Mouse (Mus musculus) embryonic facial prominence, embryonic 12.5 days (tissue): ENCODE measurements around the gene Pip5k1a. TPM values are rescaled to one million over a fixed set of nuclear protein-coding genes. Genes with fewer than 3 reads are reported as not detected.
A peak's percentile ranks its signal among the peaks of the same experiment; 100 is the strongest.
"Not testable (repeated sequence)": the region's sequence is repeated elsewhere in the genome, so short reads cannot be mapped to it uniquely, and the experiment has no call there.

Experiments used
- ATAC-seq: fragments of 200-750 bp; cut with Nextera tagmentation; 2 replicates; pipeline ENCODE4 v1.8.0; 2017; ENCODE audit not compliant: insufficient number of reproducible peaks, insufficient read depth, low FRiP score, low TSS enrichment
- H3K27ac ChIP-seq: fragments of 300-500 bp; sonication (generic); 2 replicates; pipeline ENCODE4 v1.5.1; 2016; ENCODE audit warnings: mild to moderate bottlenecking
- H3K27me3 ChIP-seq: fragments of 300-500 bp; sonication (generic); 2 replicates; pipeline ENCODE4 v1.6.1; 2016; ENCODE audit warnings: mild to moderate bottlenecking, moderate library complexity
- H3K36me3 ChIP-seq: fragments of 300-500 bp; sonication (generic); 2 replicates; pipeline ENCODE4 v1.6.1; 2016; ENCODE audit warnings: mild to moderate bottlenecking
- H3K4me1 ChIP-seq: fragments of 300-500 bp; sonication (generic); 2 replicates; pipeline ENCODE4 v1.6.1; 2016
- H3K4me2 ChIP-seq: fragments of 300-500 bp; sonication (generic); replicated peaks from 2 replicates; pipeline ENCODE4 v1.6.1; 2016; ENCODE audit warnings: mild to moderate bottlenecking, moderate library complexity
- H3K4me3 ChIP-seq: fragments of 300-500 bp; sonication (generic); 2 replicates; pipeline ENCODE4 v1.5.1; 2016; ENCODE audit warnings: mild to moderate bottlenecking
- H3K9ac ChIP-seq: fragments of 300-500 bp; sonication (generic); 2 replicates; pipeline ENCODE4 v1.6.1; 2016; ENCODE audit warnings: mild to moderate bottlenecking, moderate library complexity
- H3K9me3 ChIP-seq: fragments of 300-500 bp; sonication (generic); 2 replicates; pipeline ENCODE4 v1.6.1; 2016; ENCODE audit warnings: mild to moderate bottlenecking, moderate library complexity
- whole genome bisulfite sequencing: fragments of 180-500 bp; shearing (Covaris S2); methylation state at CpG from one replicate; pipeline ENCODE4 v1.1.7; 2016; 5-methylcytosine and 5-hydroxymethylcytosine counted together
- polyA plus RNA-seq: library from polyadenylated mRNA; unstranded; fragments of >200 nt; fragmentation: Nextera tagmentation; extraction: Ambion mirVana; gene quantifications from 2 replicates; pipeline ENCODE4 v1.2.1, GENCODE M21; 2016

The Pip5k1a gene
- polyA plus RNA-seq, 1 experiment from 2014 or later: 24.9 TPM

DNA sequence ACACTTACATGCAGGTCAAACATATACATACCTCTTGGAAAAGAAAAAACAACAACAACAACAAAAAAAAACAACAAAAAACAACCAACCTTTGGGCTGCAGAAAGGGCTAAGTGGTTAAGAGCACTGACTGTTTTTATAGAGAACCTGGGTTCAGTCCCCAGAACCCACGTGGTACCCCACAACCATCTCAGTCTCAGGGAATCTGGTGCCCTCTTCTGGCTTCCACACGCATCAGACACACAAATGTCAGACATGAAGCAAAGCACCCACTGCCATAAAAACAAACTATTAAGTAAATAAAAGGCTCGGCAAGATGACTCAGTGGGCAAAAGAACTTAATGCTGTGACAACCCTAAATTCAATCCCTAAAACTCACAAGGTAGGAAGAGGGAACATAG is 76.8 kb downstream of the Pip5k1a start:
- ATAC-seq: no peak
- no peaks in the 10 kb centered on the region for H3K27me3 ChIP-seq

DNA sequence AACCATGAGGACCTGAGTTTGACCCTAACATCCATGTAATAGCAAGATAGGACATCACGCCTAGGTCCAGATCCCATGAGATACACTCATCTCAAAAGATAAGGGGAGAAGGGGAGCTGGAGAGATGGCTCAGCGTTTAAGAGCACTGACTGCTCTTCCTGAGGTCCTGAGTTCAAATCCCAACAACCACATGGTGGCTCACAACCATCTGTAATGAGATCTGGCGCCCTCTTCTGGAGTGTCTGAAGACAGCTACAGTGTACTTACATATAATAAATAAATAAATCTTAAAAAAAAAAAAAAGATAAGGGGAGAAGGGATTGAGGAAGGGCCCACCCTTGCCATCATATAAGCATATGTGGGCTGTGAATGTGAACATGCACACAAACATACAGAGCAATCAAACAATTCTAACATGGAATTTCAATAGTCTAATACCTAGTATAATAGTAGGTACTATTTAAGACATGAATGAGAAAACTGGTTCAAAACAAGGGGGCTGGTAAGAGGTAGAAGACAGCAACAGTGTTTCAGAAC is 77.4 kb downstream of the Pip5k1a start:
- not testable (repeated sequence) for ATAC-seq, H3K27me3 ChIP-seq, H3K4me2 ChIP-seq, H3K4me3 ChIP-seq, H3K9me3 ChIP-seq, H3K27ac ChIP-seq, H3K4me1 ChIP-seq, H3K9ac ChIP-seq
- peaks cover 46% of the 10 kb centered on the region for H3K36me3 ChIP-seq
- 76% methylated on average over 3 of the region's 3 CpGs for WGBS

More for the DNA sequence above, 76.8 kb downstream of the Pip5k1a start:
- 73% methylated on average over 3 of the region's 3 CpGs for WGBS
- H3K9me3 ChIP-seq: no peaks in the 10 kb centered on the region
- H3K4me1 ChIP-seq: no peaks in the 10 kb centered on the region
- no peak overlapping the region for H3K9ac ChIP-seq
- H3K27ac ChIP-seq: no peak overlapping the region
- no peak overlapping the region for H3K4me2 ChIP-seq
- no peak overlapping the region for H3K4me3 ChIP-seq
- peaks cover 52% of the 10 kb centered on the region for H3K36me3 ChIP-seq

DNA sequence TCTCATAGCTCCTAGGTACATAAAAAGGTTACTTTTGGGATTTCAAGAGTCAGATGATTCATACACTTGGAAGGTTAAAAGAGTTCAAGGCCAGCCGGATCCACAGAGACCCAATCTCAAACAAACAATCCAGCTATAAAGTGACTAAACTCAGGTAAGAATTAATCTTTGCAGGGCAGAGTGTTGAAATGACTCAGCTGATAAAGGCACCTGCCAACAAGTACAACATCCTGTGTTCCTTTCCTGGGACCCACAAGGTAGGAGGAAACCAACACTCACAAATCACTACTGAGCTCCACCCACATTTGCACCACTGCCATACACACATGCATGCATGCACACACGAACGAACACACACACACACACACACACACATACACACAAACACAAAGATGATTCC is 78.1 kb downstream of the Pip5k1a start:
- no peak overlapping the region for H3K4me2 ChIP-seq
- 90% methylated on average over 3 of the region's 3 CpGs for WGBS
- H3K27ac ChIP-seq: no peak overlapping the region
- H3K4me1 ChIP-seq: no peaks in the 10 kb centered on the region
- peaks cover 39% of the 10 kb centered on the region for H3K36me3 ChIP-seq
- no peak; the same call in 1 of the 2 replicates for ATAC-seq
- H3K4me3 ChIP-seq: no peak overlapping the region
- H3K27me3 ChIP-seq: no peaks in the 10 kb centered on the region
- no peaks in the 10 kb centered on the region for H3K9me3 ChIP-seq
- no peak overlapping the region for H3K9ac ChIP-seq

DNA sequence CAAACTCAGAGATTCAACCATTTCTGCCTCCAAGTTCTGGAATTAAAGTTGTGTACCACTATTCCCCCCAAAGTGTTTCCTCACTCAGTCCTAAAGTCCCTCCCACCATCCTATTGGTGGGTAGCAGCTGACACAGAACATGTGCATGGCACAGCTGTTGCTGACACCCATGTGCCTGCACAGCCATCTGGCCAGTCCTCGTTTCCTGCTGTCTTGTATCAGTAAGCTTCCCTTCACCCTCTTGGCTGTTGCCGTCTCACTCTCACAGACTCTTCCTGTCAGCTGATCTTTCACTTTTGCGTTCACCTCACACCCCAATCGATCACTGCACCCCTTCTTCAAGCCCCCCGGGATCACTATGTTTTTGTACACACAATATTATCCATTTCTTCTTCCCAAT is 79.0 kb downstream of the Pip5k1a start:
- WGBS: 71% methylated on average over 5 of the region's 5 CpGs
- peaks cover 30% of the 10 kb centered on the region for H3K36me3 ChIP-seq
- H3K27ac ChIP-seq: no peak overlapping the region
- H3K9me3 ChIP-seq: no peaks in the 10 kb centered on the region
- ATAC-seq: no peak
- no peaks in the 10 kb centered on the region for H3K27me3 ChIP-seq
- H3K4me3 ChIP-seq: no peak overlapping the region
- H3K9ac ChIP-seq: no peak overlapping the region
- no peaks in the 10 kb centered on the region for H3K4me1 ChIP-seq
- no peak overlapping the region for H3K4me2 ChIP-seq

DNA sequence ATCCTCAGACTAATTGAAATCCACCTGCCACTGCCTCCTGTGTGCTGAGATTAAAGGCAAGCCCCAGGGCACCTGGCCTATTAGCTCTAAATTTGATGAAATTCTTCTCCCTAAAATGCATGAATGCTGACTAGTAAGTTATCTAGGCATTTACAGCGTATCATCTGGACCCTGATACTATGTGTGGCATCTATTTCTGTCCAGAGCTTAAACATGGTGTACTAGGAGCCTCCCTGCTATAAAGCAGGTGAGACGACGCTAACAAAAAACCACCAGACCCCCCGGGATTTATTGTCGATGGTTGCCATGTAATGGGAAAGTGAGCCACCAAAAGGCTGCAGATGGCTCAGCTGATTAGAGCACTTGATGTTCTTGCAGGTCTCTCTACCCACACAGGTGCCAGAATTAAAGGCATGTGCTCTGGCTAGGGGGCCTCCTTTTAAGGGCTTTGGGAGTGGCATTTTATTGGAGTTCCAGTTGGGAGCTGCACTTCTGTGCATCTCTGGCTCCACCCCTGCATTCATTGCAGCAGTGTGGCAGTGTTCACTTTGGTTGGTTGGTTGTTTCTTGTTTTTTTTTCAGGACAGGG is 79.6 kb downstream of the Pip5k1a start:
- H3K4me3 ChIP-seq: no peak overlapping the region
- H3K4me1 ChIP-seq: no peaks in the 10 kb centered on the region
- H3K9me3 ChIP-seq: no peaks in the 10 kb centered on the region
- 60% methylated on average over 5 of the region's 5 CpGs for WGBS
- H3K27ac ChIP-seq: no peak overlapping the region
- H3K36me3 ChIP-seq: peaks cover 25% of the 10 kb centered on the region
- no peak overlapping the region for H3K9ac ChIP-seq
- ATAC-seq: no peak
- H3K4me2 ChIP-seq: no peak overlapping the region
- no peaks in the 10 kb centered on the region for H3K27me3 ChIP-seq

DNA sequence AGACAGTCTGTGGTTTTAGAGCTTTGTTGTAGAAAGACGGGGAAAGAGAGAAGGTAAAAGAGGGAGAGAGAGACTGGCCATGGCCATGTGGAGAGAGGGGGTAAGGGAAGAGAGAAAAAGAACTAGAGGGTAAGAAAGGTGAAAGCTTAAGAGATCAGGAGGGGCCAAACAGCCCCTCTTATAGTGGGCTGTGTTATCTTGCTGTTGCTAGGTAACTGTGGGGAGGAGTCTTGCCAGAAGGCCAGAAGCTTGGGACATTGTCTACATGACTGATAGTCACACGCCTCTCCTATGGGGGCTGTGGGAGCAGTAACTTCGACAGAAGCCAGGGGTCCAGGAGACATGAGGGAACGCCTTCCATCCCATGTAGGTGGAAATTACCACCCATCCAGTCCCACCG is 81.5 kb downstream of the Pip5k1a start:
- no peak overlapping the region for H3K4me3 ChIP-seq
- WGBS: 65% methylated on average over 5 of the region's 5 CpGs
- H3K27me3 ChIP-seq: no peaks in the 10 kb centered on the region
- no peak overlapping the region for H3K27ac ChIP-seq
- peaks cover 6% of the 10 kb centered on the region; the same call in 1 of the 2 replicates for H3K36me3 ChIP-seq
- ATAC-seq: no peak
- no peaks in the 10 kb centered on the region for H3K9me3 ChIP-seq
- H3K9ac ChIP-seq: no peak overlapping the region
- H3K4me1 ChIP-seq: no peaks in the 10 kb centered on the region
- no peak overlapping the region for H3K4me2 ChIP-seq

DNA sequence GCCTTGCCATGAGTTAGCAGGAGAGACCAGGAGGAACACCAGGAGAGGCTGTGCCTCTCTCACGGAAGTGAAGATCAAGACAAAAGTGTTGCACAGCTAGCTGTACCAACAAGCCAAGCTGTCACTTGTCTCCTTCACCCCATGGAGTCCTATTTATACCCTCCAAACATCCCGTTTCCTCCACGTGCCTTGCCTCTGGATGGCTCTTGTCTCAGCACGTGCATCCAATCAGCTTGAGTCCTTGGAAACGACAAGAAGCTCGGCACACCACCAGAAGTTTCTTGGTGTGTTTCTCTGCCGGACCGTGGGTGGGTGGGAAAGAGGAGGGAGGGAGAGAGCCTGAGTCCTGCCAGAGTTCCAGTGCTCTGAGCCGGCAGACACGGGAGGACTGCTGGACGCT is 82.2 kb downstream of the Pip5k1a start:
- H3K4me3 ChIP-seq: no peak overlapping the region
- no peaks in the 10 kb centered on the region for H3K4me1 ChIP-seq
- no peak overlapping the region for H3K4me2 ChIP-seq
- H3K27me3 ChIP-seq: no peaks in the 10 kb centered on the region
- no peak overlapping the region for H3K27ac ChIP-seq
- WGBS: 27% methylated on average over 11 of the region's 11 CpGs
- ATAC-seq: 0 out of 2 replicates have a peak, but pooled peaks have one; percentile 38
- H3K9me3 ChIP-seq: no peaks in the 10 kb centered on the region
- H3K36me3 ChIP-seq: 0 out of 2 replicates have a peak, but pooled peaks cover 3% of the 10 kb centered on the region
- no peak overlapping the region for H3K9ac ChIP-seq

DNA sequence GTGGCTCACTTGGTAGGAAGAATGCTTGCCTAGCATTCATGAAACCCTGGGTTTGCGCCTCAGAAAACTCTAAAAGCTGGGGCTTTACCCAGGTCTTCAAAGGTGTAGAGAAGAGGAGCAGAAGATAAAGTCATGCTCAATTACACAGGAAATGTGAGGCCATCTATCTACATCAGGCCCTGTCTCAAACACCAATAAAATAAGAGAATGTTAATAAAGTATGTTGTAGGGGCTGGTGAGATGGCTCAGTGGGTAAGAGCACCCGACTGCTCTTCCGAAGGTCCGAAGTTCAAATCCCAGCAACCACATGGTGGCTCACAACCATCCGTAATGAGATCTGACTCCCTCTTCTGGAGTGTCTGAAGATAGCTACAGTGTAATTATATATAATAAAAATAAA is 85.8 kb downstream of the Pip5k1a start:
- not testable (repeated sequence) for ATAC-seq, H3K4me1 ChIP-seq, H3K27me3 ChIP-seq, H3K9ac ChIP-seq, H3K9me3 ChIP-seq, H3K36me3 ChIP-seq, H3K4me3 ChIP-seq, H3K27ac ChIP-seq, H3K4me2 ChIP-seq
- 94% methylated on average over 5 of the region's 5 CpGs for WGBS

DNA sequence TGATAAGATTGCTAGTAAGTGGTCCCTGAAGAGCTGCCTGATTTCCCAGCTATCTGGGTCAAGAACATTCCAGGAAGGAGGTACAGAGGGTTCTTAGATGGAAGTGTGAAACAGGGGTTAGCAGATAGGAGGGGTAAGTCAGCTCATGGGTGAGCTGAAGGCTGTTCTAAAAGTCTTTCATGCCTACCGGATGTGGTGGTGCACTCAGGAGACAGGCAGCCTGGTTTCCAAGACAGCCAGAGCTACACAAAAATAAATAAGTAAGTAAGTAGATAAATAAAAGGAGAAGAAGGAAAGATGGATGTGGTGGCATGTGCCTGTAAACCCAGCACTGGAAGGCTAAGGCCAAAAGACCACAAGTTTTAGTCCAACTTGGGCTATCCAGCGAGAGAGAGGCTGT is 88.0 kb downstream of the Pip5k1a start:
- H3K4me2 ChIP-seq: no peak overlapping the region
- no peaks in the 10 kb centered on the region for H3K9me3 ChIP-seq
- WGBS: 75% methylated on average over 2 of the region's 2 CpGs
- no peaks in the 10 kb centered on the region for H3K36me3 ChIP-seq
- no peaks in the 10 kb centered on the region for H3K27me3 ChIP-seq
- H3K4me1 ChIP-seq: peaks cover 10% of the 10 kb centered on the region
- no peak for ATAC-seq
- H3K9ac ChIP-seq: no peak overlapping the region
- H3K4me3 ChIP-seq: no peak overlapping the region
- H3K27ac ChIP-seq: no peak overlapping the region

DNA sequence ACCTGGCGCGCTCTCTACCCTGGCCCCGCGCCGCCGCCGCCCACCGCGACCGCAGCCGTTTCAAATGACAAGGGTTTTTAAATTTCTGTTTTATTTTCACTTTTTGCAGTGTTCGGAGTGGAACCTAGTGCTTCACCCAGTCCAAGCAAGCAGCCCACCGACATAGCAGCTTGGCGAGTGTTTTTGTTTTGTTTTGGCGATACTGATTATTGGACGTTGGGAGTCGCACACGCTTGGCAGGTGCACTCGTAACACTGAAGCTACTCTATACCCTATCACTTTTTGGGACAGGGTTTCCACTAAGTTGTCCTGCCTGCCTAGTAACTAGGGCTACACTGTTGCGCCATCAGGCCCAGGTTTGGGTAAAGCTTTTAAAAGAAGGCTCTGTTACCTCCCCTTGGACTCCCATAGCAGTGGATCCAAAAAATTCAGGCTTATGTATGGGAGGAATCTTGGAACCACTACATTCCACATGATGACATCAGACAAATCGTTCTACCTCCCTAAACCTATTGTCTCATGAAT is 90.1 kb downstream of the Pip5k1a start:
- WGBS: 6% methylated on average over 21 of the region's 21 CpGs
- Histone ChIP-seq H3K9ac (peak overlapping the region; percentile 64), H3K36me3 (peaks cover 8% of the 10 kb centered on the region), H3K4me2 (peak overlapping the region; percentile 62), H3K9me3 (no peaks in the 10 kb centered on the region), H3K27ac (peak overlapping the region; percentile 94), H3K27me3 (no peaks in the 10 kb centered on the region), H3K4me1 (peaks cover 20% of the 10 kb centered on the region), H3K4me3 (peak overlapping the region; percentile 77)
- ATAC-seq: no peak

DNA sequence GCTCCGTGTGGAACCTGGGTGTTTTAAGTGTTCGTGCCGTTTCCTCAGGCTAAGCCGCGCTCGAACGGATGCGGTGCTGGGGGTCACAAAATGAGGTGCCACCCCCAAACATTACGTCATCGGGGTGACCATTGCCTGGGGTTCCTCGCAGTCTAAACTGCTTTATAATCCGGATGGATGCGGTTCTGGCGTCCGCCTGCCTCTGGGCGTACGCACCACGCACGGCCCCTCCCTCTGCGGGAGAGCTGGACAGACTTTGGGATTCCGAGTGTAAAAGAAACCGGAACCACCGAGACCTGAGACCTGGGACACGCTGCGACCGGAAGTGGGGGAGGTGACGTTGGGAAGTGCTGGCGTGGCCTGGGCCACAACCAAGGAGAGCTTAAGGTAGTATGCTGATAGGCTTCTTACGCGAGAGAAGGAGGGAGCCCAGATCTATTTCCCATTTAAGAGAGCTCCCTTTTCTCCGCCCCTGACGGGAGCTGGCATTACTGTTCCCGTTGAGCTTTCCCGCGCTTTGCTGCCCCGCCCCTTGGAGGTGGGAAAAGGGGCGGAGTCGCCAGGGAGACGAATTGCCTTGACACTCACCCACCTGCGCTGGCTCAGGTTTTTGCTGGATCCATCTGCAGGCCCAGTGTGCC is 90.7 kb downstream of the Pip5k1a start:
- peak overlapping the region; percentile 62 for H3K4me2 ChIP-seq
- H3K4me1 ChIP-seq: peaks cover 20% of the 10 kb centered on the region
- peak overlapping the region; percentile 94 for H3K27ac ChIP-seq
- H3K9ac ChIP-seq: peak overlapping the region; percentile 64
- H3K9me3 ChIP-seq: no peaks in the 10 kb centered on the region
- WGBS: under 1% methylated on average over 40 of the region's 40 CpGs
- H3K36me3 ChIP-seq: peaks cover 13% of the 10 kb centered on the region
- peak overlapping the region; percentile 77 for H3K4me3 ChIP-seq
- ATAC-seq: peak; percentile 77
- H3K27me3 ChIP-seq: no peaks in the 10 kb centered on the region

DNA sequence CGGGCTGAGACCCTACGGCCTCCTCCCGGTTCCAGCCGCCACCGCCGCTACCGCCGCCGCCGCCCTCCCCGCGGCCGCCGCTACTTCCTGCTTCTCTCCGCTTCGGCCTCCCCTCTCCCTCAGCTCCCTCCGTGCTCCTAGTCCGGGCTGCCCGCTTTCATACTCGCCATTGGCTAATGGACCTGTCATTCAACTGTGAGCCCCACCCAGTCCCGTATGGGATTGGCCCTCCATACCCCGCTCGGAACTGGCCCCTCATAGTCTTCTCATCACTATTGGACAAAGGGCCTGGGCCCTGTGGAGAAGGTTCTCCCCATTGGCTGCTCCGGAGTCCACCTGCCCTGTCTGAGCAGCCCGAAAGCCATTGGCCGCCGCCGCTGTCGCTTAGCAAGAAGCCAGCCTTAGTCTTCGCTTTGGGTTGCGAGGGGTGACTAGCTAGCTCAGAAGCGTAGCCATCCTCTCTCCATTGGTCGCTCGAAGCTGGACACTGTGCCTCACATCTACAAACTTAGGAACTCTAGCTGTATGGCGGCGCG is 91.3 kb downstream of the Pip5k1a start, which contains the start of gene Zfp687:
Zfp687 (minus strand) TSS at position 112 of the 536 bp plus-strand sequence.
- Histone ChIP-seq H3K4me1 (peaks cover 20% of the 10 kb centered on the region), H3K9ac (peak within 1 kb of the TSS; percentile 73), H3K27me3 (no peaks in the 10 kb centered on the region), H3K4me3 (peak within 1 kb of the TSS; percentile 77), H3K27ac (peak within 1 kb of the TSS; percentile 94), H3K36me3 (peaks cover 19% of the 10 kb centered on the region), H3K9me3 (no peaks in the 10 kb centered on the region), H3K4me2 (peak within 1 kb of the TSS; percentile 88)
- under 1% methylated on average over 27 of the region's 37 CpGs for WGBS
- ATAC-seq: peak; percentile 100
